Mouse (Mus musculus) bone marrow, adult 2 months (tissue): ENCODE data around the gene Naxd. TPM values are rescaled to one million over a fixed set of nuclear protein-coding genes. Genes with fewer than 3 reads are reported as not detected.

Experiments
- H3K27ac ChIP-seq: fragments of 200-500 bp; 2 replicates; pipeline ENCODE4 v1.5.1; 2012; ENCODE audit warnings: low read depth, mild to moderate bottlenecking, control low read depth, inconsistent platforms, low read length; ENCODE audit not compliant: control insufficient read depth, poor library complexity, insufficient read depth
- H3K4me1 ChIP-seq: fragments of 200-500 bp; 2 replicates; pipeline ENCODE4 v1.6.1; 2011; ENCODE audit warnings: low read length; ENCODE audit not compliant: control insufficient read depth, insufficient read depth
- H3K4me3 ChIP-seq: fragments of 200-500 bp; replicated peaks from 2 replicates; pipeline ENCODE3; 2011; ENCODE audit warnings: mild to moderate bottlenecking, low read depth, low read length, control low read depth; ENCODE audit not compliant: control insufficient read depth
- CTCF ChIP-seq: fragments of 200-500 bp; IDR thresholded peaks from 2 replicates; pipeline ENCODE4 v1.5.1; 2011; ENCODE audit warnings: low read length, control low read depth; ENCODE audit not compliant: control insufficient read depth, insufficient read depth
- POLR2A ChIP-seq: fragments of 200-500 bp; IDR thresholded peaks from 2 replicates; pipeline ENCODE4 v1.6.1; 2011; ENCODE audit warnings: low read depth, mild to moderate bottlenecking, control low read depth, low read length, borderline replicate concordance; ENCODE audit not compliant: control insufficient read depth
- WGBS: fragments of 180-500 bp; shearing (Covaris S2); methylation state at CpG from one replicate; pipeline ENCODE4 v1.1.7; 2018; 5-methylcytosine and 5-hydroxymethylcytosine counted together
- polyA plus RNA-seq: library from polyadenylated mRNA; stranded (reverse); fragments of >200 nt; gene quantifications from 2 replicates; pipeline ENCODE4 v1.2.4, GENCODE M21; 2011; ENCODE audit warnings: low replicate concordance; ENCODE audit not compliant: missing spikeins, insufficient read depth, insufficient read length

Naxd gene
- polyA plus RNA-seq, 1 experiment, result 74.0 TPM

DNA sequence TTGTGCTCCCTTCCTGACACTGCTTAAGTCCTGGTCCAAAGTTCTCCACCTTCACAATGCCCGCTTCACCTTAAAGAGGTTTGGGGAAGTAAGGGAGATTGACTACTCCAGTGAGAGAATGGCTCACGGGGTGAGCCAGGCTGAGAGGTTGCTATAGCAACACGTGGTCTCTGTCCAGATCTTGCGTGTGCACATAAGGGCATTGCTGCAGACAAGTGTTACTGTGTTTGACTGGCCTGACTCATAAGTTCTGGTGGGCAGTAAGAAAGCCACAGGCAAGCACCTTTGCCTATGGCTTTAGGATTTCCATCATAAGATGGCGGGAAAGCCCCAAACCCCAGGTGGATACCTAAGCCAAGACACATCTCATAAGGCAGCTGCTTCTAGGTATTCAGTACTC, 66.9 kb downstream of the Naxd start:
- 45% methylated on average over 5 of the region's 5 CpGs for WGBS
- TF ChIP-seq POLR2A, result no peak
- no peak for TF ChIP-seq CTCF
- no peaks in the 10 kb centered on the region for H3K4me1 ChIP-seq
- no peak overlapping the region for H3K27ac ChIP-seq
- no peak overlapping the region for H3K4me3 ChIP-seq

Other genes with a start within 250 kb of the Naxd start
- 3.9 and 4.4 TPM in 2 replicates for gene Col4a2, start 184.7 kb upstream of the Naxd start, polyA plus RNA-seq
- gene Col4a1, start 184.7 kb upstream of the Naxd start, polyA plus RNA-seq, result 6.7 and 12.7 TPM in 2 replicates
- 3.3 and 6.2 TPM in 2 replicates for gene Rab20, start 18.8 kb upstream of the Naxd start, polyA plus RNA-seq
- gene Cars2, start 53.3 kb downstream of the Naxd start, polyA plus RNA-seq, result 22.0 and 32.7 TPM in 2 replicates
- 26.2 and 44.7 TPM in 2 replicates for gene Ing1, start 58.1 kb downstream of the Naxd start, polyA plus RNA-seq
- gene Ankrd10, start 138.3 kb downstream of the Naxd start, polyA plus RNA-seq, result 12.5 and 29.8 TPM in 2 replicates
- gene 1700016D06Rik, start 203.6 kb downstream of the Naxd start, polyA plus RNA-seq, result not detected in 2 replicates
- gene Arhgef7, start 230.2 kb downstream of the Naxd start, polyA plus RNA-seq, result 8.3 and 18.6 TPM in 2 replicates